Mouse (Mus musculus) gastrocnemius, postnatal 25 days (tissue): ENCODE data around the gene Hectd3. TPM values are rescaled to one million over a fixed set of nuclear protein-coding genes. Genes with fewer than 3 reads are reported as not detected.
A peak's percentile ranks its signal among the peaks of the same experiment; 100 is the strongest.

Experiments used
- DNase-seq: peaks from one replicate; pipeline ENCODE4 v3.0.0; 2022
- total RNA-seq, 2 experiments: library from RNA; stranded (reverse); gene quantifications; 1 replicate in 1 of 2; 2 replicates in 1 of 2; pipeline ENCODE4 v1.2.3; 2021

The Hectd3 gene
- total RNA-seq, 2 experiments from 2014 or later: 13.1 to 14.7 TPM

GRCm38 (mm10) chr4:117014901-117015415 is 19.8 kb downstream of the Hectd3 start:
- DNase-seq: no peak

- DNase-seq: no peak
Observed at GRCm38 (mm10) chr4:117017738-117018137, 22.6 kb downstream of the Hectd3 start.

GRCm38 (mm10) chr4:117018327-117018726 is 23.2 kb downstream of the Hectd3 start:
- DNase-seq: no peak

- peak; percentile 87 for DNase-seq
Observed at GRCm38 (mm10) chr4:117019206-117020134, 24.4 kb downstream of the Hectd3 start, which contains the start of gene Eif2b3. Gene Eif2b3 (plus strand): TSS chr4:117019402.

- DNase-seq: no peak
Observed at GRCm38 (mm10) chr4:117023469-117023868, 28.4 kb downstream of the Hectd3 start.

- no peak for DNase-seq
Observed at GRCm38 (mm10) chr4:117031105-117031504, 36.0 kb downstream of the Hectd3 start.

- DNase-seq: peak; percentile 43
Observed at GRCm38 (mm10) chr4:117039925-117040687, 45.0 kb downstream of the Hectd3 start.

- DNase-seq: no peak
Observed at GRCm38 (mm10) chr4:117040791-117041190, 45.7 kb downstream of the Hectd3 start.

GRCm38 (mm10) chr4:117041283-117041721 is 46.2 kb downstream of the Hectd3 start:
- DNase-seq: peak; percentile 69

GRCm38 (mm10) chr4:117048836-117049235 is 53.7 kb downstream of the Hectd3 start:
- DNase-seq: peak; percentile 40

GRCm38 (mm10) chr4:117049485-117049884 is 54.4 kb downstream of the Hectd3 start:
- DNase-seq: no peak

- peak; percentile 27 for DNase-seq
Observed at GRCm38 (mm10) chr4:117052626-117053025, 57.5 kb downstream of the Hectd3 start.

- no peak for DNase-seq
Observed at GRCm38 (mm10) chr4:117053956-117054355, 58.8 kb downstream of the Hectd3 start.

Other genes with a start within 250 kb of the Hectd3 start
- gene Toe1, start 187.7 kb upstream of the Hectd3 start, total RNA-seq: 1 to 10 TPM; 3.8 to 4.4 TPM
- 1 to 10 TPM; 1.0 to 1.5 TPM for gene Mutyh, start 187.6 kb upstream of the Hectd3 start, total RNA-seq
- 1 to 10 TPM; 2.0 to 2.3 TPM for gene Hpdl, start 173.6 kb upstream of the Hectd3 start, total RNA-seq
- gene Zswim5, start 117.9 kb upstream of the Hectd3 start, total RNA-seq: under 1 TPM; 0.11 to 0.13 TPM
- gene Urod, start 904 bp upstream of the Hectd3 start, total RNA-seq: 10 to 100 TPM; 59.0 to 59.9 TPM
- gene Eif2b3, start 24.1 kb downstream of the Hectd3 start, total RNA-seq: 10 to 100 TPM; 17.6 to 18.4 TPM
- gene Ptch2, start 100.8 kb downstream of the Hectd3 start, total RNA-seq: 1 to 10 TPM; 1.5 to 1.8 TPM
- gene Btbd19, start 130.4 kb downstream of the Hectd3 start, total RNA-seq: 1 to 10 TPM; 2.0 to 3.0 TPM
- gene Tctex1d4, start 131.5 kb downstream of the Hectd3 start, total RNA-seq: not detected
- gene Plk3, start 138.6 kb downstream of the Hectd3 start, total RNA-seq: under 1 TPM; 0.51 to 0.62 TPM
- gene Rps8, start 160.9 kb downstream of the Hectd3 start, total RNA-seq: 100 to 1,000 TPM; 527 to 576 TPM
- gene Kif2c, start 187.3 kb downstream of the Hectd3 start, total RNA-seq: under 1 TPM; 0.36 to 0.40 TPM